Mouse (Mus musculus) olfactory bulb, adult 2 months (tissue): ENCODE measurements around the gene Mical2. TPM values are rescaled to one million over a fixed set of nuclear protein-coding genes. Genes with fewer than 3 reads are reported as not detected.

ENCODE experiments used
- H3K27ac ChIP-seq: fragments of 200-500 bp; 2 replicates; pipeline ENCODE4 v1.5.1; 2012; ENCODE audit warnings: low read depth, low read length; ENCODE audit not compliant: insufficient read depth
- H3K4me1 ChIP-seq: fragments of 200-500 bp; 2 replicates; pipeline ENCODE4 v1.6.1; 2012; ENCODE audit warnings: low read length; ENCODE audit not compliant: control insufficient read depth, insufficient read depth
- H3K4me3 ChIP-seq: fragments of 200-500 bp; 2 replicates; pipeline ENCODE4 v1.5.1; 2012; ENCODE audit warnings: mild to moderate bottlenecking, low read depth, low read length, moderate library complexity; ENCODE audit not compliant: insufficient read depth
- CTCF ChIP-seq: fragments of 200-500 bp; IDR thresholded peaks from 2 replicates; pipeline ENCODE4 v1.5.1; 2012; ENCODE audit warnings: low read depth, mild to moderate bottlenecking, low read length, moderate library complexity; ENCODE audit not compliant: insufficient read depth
- POLR2A ChIP-seq: fragments of 200-500 bp; IDR thresholded peaks from 2 replicates; pipeline ENCODE4 v1.6.1; 2012; ENCODE audit warnings: mild to moderate bottlenecking, low read depth, low read length, moderate library complexity; ENCODE audit not compliant: insufficient read depth
- WGBS: fragments of 180-500 bp; shearing (Covaris S2); methylation state at CpG from one replicate; pipeline ENCODE4 v1.1.7; 2018; 5-methylcytosine and 5-hydroxymethylcytosine counted together
- polyA plus RNA-seq: library from polyadenylated mRNA; stranded (reverse); fragments of >200 nt; gene quantifications from 2 replicates; pipeline ENCODE4 v1.2.4, GENCODE M21; 2012; ENCODE audit warnings: low replicate concordance; ENCODE audit not compliant: missing spikeins, insufficient read depth, insufficient read length

The Mical2 gene
- polyA plus RNA-seq, 1 experiment: 155 TPM

- 63% methylated on average over 2 of the region's 2 CpGs for WGBS
- TF ChIP-seq CTCF (no peak), POLR2A (no peak)
- Histone ChIP-seq H3K4me1 (peaks cover 5% of the 10 kb centered on the region; the same call in 1 of the 2 replicates), H3K4me3 (no peak overlapping the region), H3K27ac (no peak overlapping the region)
Measured at GRCm38 (mm10) chr7:112275883-112276282, 50.2 kb downstream of the Mical2 start.

GRCm38 (mm10) chr7:112276823-112277222 is 51.2 kb downstream of the Mical2 start:
- H3K27ac ChIP-seq: no peak overlapping the region
- whole genome bisulfite sequencing: 95% methylated on average over 4 of the region's 4 CpGs
- TF ChIP-seq CTCF (no peak), POLR2A (no peak)
- no peaks in the 10 kb centered on the region; the same call in 1 of the 2 replicates for H3K4me1 ChIP-seq
- no peak overlapping the region for H3K4me3 ChIP-seq

- 61% methylated on average over 4 of the region's 4 CpGs for WGBS
- H3K27ac ChIP-seq: no peak overlapping the region
- no peak for TF ChIP-seq POLR2A
- TF ChIP-seq CTCF: no peak
Measured at GRCm38 (mm10) chr7:112278648-112279047, 53.0 kb downstream of the Mical2 start.

GRCm38 (mm10) chr7:112280474-112280873 is 54.8 kb downstream of the Mical2 start:
- 80% methylated on average over 3 of the region's 3 CpGs for WGBS
- peaks cover 4% of the 10 kb centered on the region; the same call in 1 of the 2 replicates for H3K4me1 ChIP-seq
- H3K4me3 ChIP-seq: no peak overlapping the region
- TF ChIP-seq CTCF (no peak), POLR2A (no peak)
- H3K27ac ChIP-seq: no peak overlapping the region

More at GRCm38 (mm10) chr7:112278648-112279047, 53.0 kb downstream of the Mical2 start:
- Histone ChIP-seq H3K4me3 (no peak overlapping the region), H3K4me1 (no peaks in the 10 kb centered on the region; the same call in 1 of the 2 replicates)

GRCm38 (mm10) chr7:112283606-112284310 is 58.1 kb downstream of the Mical2 start:
- WGBS: 69% methylated on average over 9 of the region's 9 CpGs
- H3K4me1 ChIP-seq: peaks cover 13% of the 10 kb centered on the region
- no peak overlapping the region for H3K4me3 ChIP-seq
- no peak for TF ChIP-seq CTCF
- H3K27ac ChIP-seq: no peak overlapping the region

GRCm38 (mm10) chr7:112285573-112285972 is 59.9 kb downstream of the Mical2 start:
- no peak overlapping the region for H3K27ac ChIP-seq
- H3K4me3 ChIP-seq: no peak overlapping the region
- WGBS: 90% methylated on average over 8 of the region's 8 CpGs
- TF ChIP-seq CTCF (no peak), POLR2A (no peak)
- H3K4me1 ChIP-seq: peaks cover 21% of the 10 kb centered on the region

GRCm38 (mm10) chr7:112288352-112289107 is 62.9 kb downstream of the Mical2 start:
- H3K4me3 ChIP-seq: no peak overlapping the region
- H3K4me1 ChIP-seq: peaks cover 25% of the 10 kb centered on the region
- TF ChIP-seq POLR2A (no peak), CTCF (no peak)
- WGBS: 85% methylated on average over 5 of the region's 5 CpGs
- H3K27ac ChIP-seq: no peak overlapping the region

- Histone ChIP-seq H3K4me1 (peaks cover 22% of the 10 kb centered on the region), H3K27ac (no peak overlapping the region), H3K4me3 (no peak overlapping the region)
- WGBS: 80% methylated on average over 5 of the region's 5 CpGs
- TF ChIP-seq CTCF (no peak), POLR2A (no peak)
Measured at GRCm38 (mm10) chr7:112289514-112289913, 63.9 kb downstream of the Mical2 start.

- H3K4me3 ChIP-seq: no peak overlapping the region
- no peak overlapping the region for H3K27ac ChIP-seq
- peaks cover 22% of the 10 kb centered on the region for H3K4me1 ChIP-seq
- TF ChIP-seq POLR2A (no peak), CTCF (no peak)
- 36% methylated on average over 4 of the region's 4 CpGs for WGBS
Measured at GRCm38 (mm10) chr7:112289990-112290389, 64.3 kb downstream of the Mical2 start.
